Mouse (Mus musculus) MEL (cell line): ENCODE measurements around the gene Lmx1b.

Experiments used
- MAZ ChIP-seq: IDR thresholded peaks from 2 replicates; pipeline ENCODE4 v1.6.1; 2012; ENCODE audit warnings: low read depth, mild to moderate bottlenecking, inconsistent platforms, low read length, improper control_type of control experiment
- NELFE ChIP-seq: IDR thresholded peaks from 2 replicates; pipeline ENCODE4 v1.6.1; 2011; ENCODE audit warnings: low read depth, low read length, improper control_type of control experiment
- RCOR1 ChIP-seq: IDR thresholded peaks from 2 replicates; pipeline ENCODE4 v1.6.1; 2012; ENCODE audit warnings: low read depth, mild to moderate bottlenecking, inconsistent platforms, low read length, improper control_type of control experiment
- SMC3 ChIP-seq: IDR thresholded peaks from 2 replicates; pipeline ENCODE4 v1.6.1; 2011; ENCODE audit warnings: low read depth, low read length, improper control_type of control experiment
- UBTF ChIP-seq: IDR thresholded peaks from 2 replicates; pipeline ENCODE4 v1.6.1; 2012; ENCODE audit warnings: low read depth, mild to moderate bottlenecking, inconsistent platforms, low read length, improper control_type of control experiment, moderate library complexity, borderline replicate concordance; ENCODE audit not compliant: insufficient read depth
- USF1 ChIP-seq: IDR thresholded peaks from 2 replicates; pipeline ENCODE4 v1.6.1; 2014; ENCODE audit warnings: low read depth, mild to moderate bottlenecking, inconsistent platforms, low read length, improper control_type of control experiment, moderate library complexity

- no peak for TF ChIP-seq MAZ
- no peak for TF ChIP-seq NELFE
- TF ChIP-seq RCOR1 = no peak
- TF ChIP-seq UBTF = no peak
- TF ChIP-seq USF1 = no peak
- TF ChIP-seq SMC3 = no peak
These were observed 13.3 kb downstream of the Lmx1b start for GRCm38 (mm10) chr2:33627058-33627375.
